Mouse (Mus musculus) intestine, postnatal 0 days (tissue): Measurements from ENCODE around the gene Ctdspl. TPM values are rescaled to one million over a fixed set of nuclear protein-coding genes. Genes with fewer than 3 reads are reported as not detected.
A peak's percentile ranks its signal among the peaks of the same experiment; 100 is the strongest.

ENCODE experiments used
- ATAC-seq: fragments of 200-750 bp; cut with Nextera tagmentation; 2 replicates; pipeline ENCODE4 v1.8.0; 2017; ENCODE audit warnings: mild to moderate bottlenecking, moderate TSS enrichment, moderate library complexity
- H3K27ac ChIP-seq: fragments of 300-500 bp; sonication (generic); 2 replicates; pipeline ENCODE4 v1.5.1; 2014; ENCODE audit warnings: mild to moderate bottlenecking, low read depth, low read length, moderate library complexity
- H3K27me3 ChIP-seq: fragments of 300-500 bp; sonication (generic); replicated peaks from 2 replicates; pipeline ENCODE4 v1.6.1; 2014; ENCODE audit warnings: low read length, mixed read lengths; ENCODE audit not compliant: control insufficient read depth, insufficient read depth
- H3K36me3 ChIP-seq: fragments of 300-500 bp; sonication (generic); 2 replicates; pipeline ENCODE4 v1.6.1; 2014; ENCODE audit warnings: mild to moderate bottlenecking, moderate library complexity; ENCODE audit not compliant: control insufficient read depth, insufficient read depth
- H3K4me1 ChIP-seq: fragments of 300-500 bp; sonication (generic); replicated peaks from 2 replicates; pipeline ENCODE4 v1.6.1; 2014; ENCODE audit warnings: antibody characterized with exemption, low read length, mixed read lengths; ENCODE audit not compliant: control insufficient read depth, insufficient read depth
- H3K4me2 ChIP-seq: fragments of 300-500 bp; sonication (generic); replicated peaks from 2 replicates; pipeline ENCODE4 v1.6.1; 2014; ENCODE audit warnings: low read depth, mild to moderate bottlenecking, moderate library complexity
- H3K4me3 ChIP-seq: fragments of 300-500 bp; sonication (generic); 2 replicates; pipeline ENCODE4 v1.5.1; 2014; ENCODE audit warnings: low read depth, low read length
- H3K9ac ChIP-seq: fragments of 300-500 bp; sonication (generic); 2 replicates; pipeline ENCODE4 v1.6.1; 2014; ENCODE audit warnings: mild to moderate bottlenecking, low read depth, low read length
- H3K9me3 ChIP-seq: fragments of 300-500 bp; sonication (generic); 2 replicates; pipeline ENCODE4 v1.6.1; 2016; ENCODE audit warnings: mixed run types; ENCODE audit not compliant: control insufficient read depth
- CTCF ChIP-seq: sonication (generic); IDR thresholded peaks from 2 replicates; pipeline ENCODE4 v1.5.1; 2016; ENCODE audit warnings: low read depth, mild to moderate bottlenecking, control low read depth, antibody characterized with exemption, moderate library complexity
- WGBS: fragments of 180-500 bp; shearing (Covaris S2); extraction: QIAGEN DNeasy Blood & Tissue Kit; methylation state at CpG from one replicate; pipeline ENCODE4 v1.1.7; 2014; 5-methylcytosine and 5-hydroxymethylcytosine counted together
- polyA plus RNA-seq: library from polyadenylated mRNA; unstranded; fragments of >200 nt; fragmentation: Nextera tagmentation; extraction: Ambion mirVana; gene quantifications from 2 replicates; pipeline ENCODE4 v1.2.1, GENCODE M21; 2015

Ctdspl gene
- polyA plus RNA-seq, 1 experiment from 2014 or later, result 17.0 TPM

GRCm38 (mm10) chr9:119002267-119002666 lies 76.0 kb downstream of the Ctdspl start:
- no peak overlapping the region for H3K4me3 ChIP-seq
- H3K9ac ChIP-seq, result no peak overlapping the region
- no peaks in the 10 kb centered on the region for H3K9me3 ChIP-seq
- H3K27me3 ChIP-seq, result no peaks in the 10 kb centered on the region
- 28% methylated on average over 17 of the region's 17 CpGs for WGBS
- no peak overlapping the region; the same call in 1 of the 2 replicates for H3K27ac ChIP-seq
- H3K36me3 ChIP-seq, result no peaks in the 10 kb centered on the region; the same call in 1 of the 2 replicates
- H3K4me1 ChIP-seq, result peaks cover 6% of the 10 kb centered on the region; the same call in 1 of the 2 replicates
- peak overlapping the region; percentile 24 for H3K4me2 ChIP-seq
- 0 out of 2 replicates have a peak, but pooled peaks have one; percentile 23 for ATAC-seq
- TF ChIP-seq CTCF, result no peak

- no peak for TF ChIP-seq CTCF
- no peak overlapping the region for H3K4me2 ChIP-seq
- ATAC-seq, result no peak
- no peaks in the 10 kb centered on the region for H3K27me3 ChIP-seq
- H3K9me3 ChIP-seq, result no peaks in the 10 kb centered on the region
- no peak overlapping the region for H3K9ac ChIP-seq
- no peak overlapping the region for H3K4me3 ChIP-seq
- no peaks in the 10 kb centered on the region; the same call in 1 of the 2 replicates for H3K36me3 ChIP-seq
- no peak overlapping the region for H3K27ac ChIP-seq
- peaks cover 6% of the 10 kb centered on the region; the same call in 1 of the 2 replicates for H3K4me1 ChIP-seq
- WGBS, result 86% methylated on average over 23 of the region's 23 CpGs
Observed at GRCm38 (mm10) chr9:119003990-119004702, 77.9 kb downstream of the Ctdspl start.

- ATAC-seq, result no peak
- Histone ChIP-seq H3K27me3 (no peaks in the 10 kb centered on the region), H3K4me2 (no peak overlapping the region), H3K9me3 (no peaks in the 10 kb centered on the region), H3K4me1 (peaks cover 6% of the 10 kb centered on the region; the same call in 1 of the 2 replicates), H3K9ac (no peak overlapping the region), H3K4me3 (no peak overlapping the region), H3K27ac (no peak overlapping the region), H3K36me3 (no peaks in the 10 kb centered on the region; the same call in 1 of the 2 replicates)
- no peak for TF ChIP-seq CTCF
- WGBS, result 87% methylated on average over 16 of the region's 16 CpGs
Observed at GRCm38 (mm10) chr9:119004703-119005076, 78.4 kb downstream of the Ctdspl start.

- H3K36me3 ChIP-seq, result no peaks in the 10 kb centered on the region; the same call in 1 of the 2 replicates
- 79% methylated on average over 15 of the region's 15 CpGs for WGBS
- TF ChIP-seq CTCF, result no peak
Observed at GRCm38 (mm10) chr9:119005303-119006029, 79.2 kb downstream of the Ctdspl start.

GRCm38 (mm10) chr9:119007266-119007665 lies 81.0 kb downstream of the Ctdspl start:
- Histone ChIP-seq H3K4me1 (no peaks in the 10 kb centered on the region; the same call in 1 of the 2 replicates), H3K9ac (no peak overlapping the region), H3K27ac (peak overlapping the region; percentile 57), H3K36me3 (peaks cover 15% of the 10 kb centered on the region; the same call in 1 of the 2 replicates), H3K27me3 (no peaks in the 10 kb centered on the region), H3K9me3 (no peaks in the 10 kb centered on the region), H3K4me2 (no peak overlapping the region), H3K4me3 (no peak overlapping the region)
- 55% methylated on average over 10 of the region's 10 CpGs for WGBS
- no peak for ATAC-seq
- TF ChIP-seq CTCF, result no peak

More at GRCm38 (mm10) chr9:119005303-119006029, 79.2 kb downstream of the Ctdspl start:
- no peaks in the 10 kb centered on the region for H3K27me3 ChIP-seq
- H3K4me3 ChIP-seq, result no peak overlapping the region
- no peak overlapping the region for H3K9ac ChIP-seq
- H3K4me2 ChIP-seq, result no peak overlapping the region
- peaks cover 6% of the 10 kb centered on the region; the same call in 1 of the 2 replicates for H3K4me1 ChIP-seq
- no peak for ATAC-seq
- no peaks in the 10 kb centered on the region for H3K9me3 ChIP-seq
- no peak overlapping the region for H3K27ac ChIP-seq

- H3K27me3 ChIP-seq, result no peaks in the 10 kb centered on the region
- H3K27ac ChIP-seq, result no peak overlapping the region
- H3K4me2 ChIP-seq, result no peak overlapping the region
- H3K4me1 ChIP-seq, result no peaks in the 10 kb centered on the region; the same call in 1 of the 2 replicates
- 63% methylated on average over 7 of the region's 7 CpGs for WGBS
- no peak for ATAC-seq
- no peak overlapping the region for H3K9ac ChIP-seq
- no peak overlapping the region for H3K4me3 ChIP-seq
- peaks cover 27% of the 10 kb centered on the region for H3K36me3 ChIP-seq
- no peak for TF ChIP-seq CTCF
- no peaks in the 10 kb centered on the region for H3K9me3 ChIP-seq
Observed at GRCm38 (mm10) chr9:119008871-119009270, 82.6 kb downstream of the Ctdspl start.
